Mouse (Mus musculus): ENCODE measurements around the gene Ptprg. TPM values are rescaled to one million over a fixed set of nuclear protein-coding genes. Genes with fewer than 3 reads are reported as not detected.

Ptprg gene
- total and polyA plus RNA-seq, 3 experiments, result 25.1 to 57.1 (median 54.0) TPM

GRCm38 (mm10) chr14:11709352-11709751 is 156.0 kb downstream of the Ptprg start:
- H3K9ac ChIP-seq (ENCODE audit: low read depth, low read length), result no peak overlapping the region
- H3K4me3 ChIP-seq, result no peak overlapping the region
- no peak for TF ChIP-seq EP300 (IDR thresholded peaks at IDR 0.05; ENCODE audit: insufficient read depth, low read depth, low read length)
- TF ChIP-seq POLR2A (IDR thresholded peaks at IDR 0.05; ENCODE audit: insufficient read depth, low read depth, low read length), result no peak
- TF ChIP-seq CTCF (IDR thresholded peaks at IDR 0.05), result no peak
- H3K4me1 ChIP-seq (ENCODE audit: control insufficient read depth, insufficient read depth, low read length), result peaks cover 8% of the 10 kb centered on the region
- H3K36me3 ChIP-seq (ENCODE audit: control insufficient read depth, insufficient read depth, low read length), result no peaks in the 10 kb centered on the region; the same call in none of the 2 replicates
- intact Hi-C loops (cut with DNase I), result no loop called here
- peaks cover 7% of the 10 kb centered on the region for H3K79me2 ChIP-seq (replicated peaks; ENCODE audit: control insufficient read depth, insufficient read depth, low read length)
- 94% methylated on average over 2 of the region's 2 CpGs for WGBS
- no peaks in the 10 kb centered on the region for H3K27me3 ChIP-seq (ENCODE audit: control insufficient read depth, insufficient read depth, low read length)
- DNase-seq, result no peak
- no peak overlapping the region for H3K27ac ChIP-seq

GRCm38 (mm10) chr14:11709798-11710197 is 156.5 kb downstream of the Ptprg start:
- 28% methylated on average over 8 of the region's 8 CpGs for WGBS
- peak in 1 of 2 experiments; percentile 16 for DNase-seq
- H3K27me3 ChIP-seq (ENCODE audit: control insufficient read depth, insufficient read depth, low read length), result no peaks in the 10 kb centered on the region
- H3K27ac ChIP-seq, result no peak overlapping the region
- H3K36me3 ChIP-seq (ENCODE audit: control insufficient read depth, insufficient read depth, low read length), result no peaks in the 10 kb centered on the region; the same call in none of the 2 replicates
- H3K79me2 ChIP-seq (replicated peaks; ENCODE audit: control insufficient read depth, insufficient read depth, low read length), result peaks cover 7% of the 10 kb centered on the region
- intact Hi-C loops (cut with DNase I), result no loop called here
- TF ChIP-seq EP300 (IDR thresholded peaks at IDR 0.05; ENCODE audit: insufficient read depth, low read depth, low read length), result no peak
- TF ChIP-seq CTCF (IDR thresholded peaks at IDR 0.05), result no peak
- no peak for TF ChIP-seq POLR2A (IDR thresholded peaks at IDR 0.05; ENCODE audit: insufficient read depth, low read depth, low read length)
- no peak overlapping the region for H3K4me3 ChIP-seq
- H3K4me1 ChIP-seq (ENCODE audit: control insufficient read depth, insufficient read depth, low read length), result peaks cover 7% of the 10 kb centered on the region
- no peak overlapping the region for H3K9ac ChIP-seq (ENCODE audit: low read depth, low read length)

GRCm38 (mm10) chr14:11710410-11711122 is 157.2 kb downstream of the Ptprg start:
- 93% methylated on average over 9 of the region's 9 CpGs for WGBS
- intact Hi-C loops (cut with DNase I), result no loop called here

GRCm38 (mm10) chr14:11712146-11712545 is 158.8 kb downstream of the Ptprg start:
- peaks cover 11% of the 10 kb centered on the region for H3K79me2 ChIP-seq (replicated peaks; ENCODE audit: control insufficient read depth, insufficient read depth, low read length)
- 93% methylated on average over 6 of the region's 6 CpGs for WGBS
- peaks cover 3% of the 10 kb centered on the region for H3K4me1 ChIP-seq (ENCODE audit: control insufficient read depth, insufficient read depth, low read length)
- intact Hi-C loops (cut with DNase I), result no loop called here
- H3K27ac ChIP-seq, result no peak overlapping the region
- H3K27me3 ChIP-seq (ENCODE audit: control insufficient read depth, insufficient read depth, low read length), result no peaks in the 10 kb centered on the region
- no peak for TF ChIP-seq POLR2A (IDR thresholded peaks at IDR 0.05; ENCODE audit: insufficient read depth, low read depth, low read length)
- no peak for TF ChIP-seq CTCF (IDR thresholded peaks at IDR 0.05)
- TF ChIP-seq EP300 (IDR thresholded peaks at IDR 0.05; ENCODE audit: insufficient read depth, low read depth, low read length), result no peak
- no peak overlapping the region for H3K4me3 ChIP-seq
- no peak overlapping the region for H3K9ac ChIP-seq (ENCODE audit: low read depth, low read length)
- no peaks in the 10 kb centered on the region; the same call in none of the 2 replicates for H3K36me3 ChIP-seq (ENCODE audit: control insufficient read depth, insufficient read depth, low read length)
- DNase-seq, result no peak

More at GRCm38 (mm10) chr14:11710410-11711122, 157.2 kb downstream of the Ptprg start:
- Histone ChIP-seq H3K9ac (ENCODE audit: low read depth, low read length) (no peak overlapping the region), H3K36me3 (ENCODE audit: control insufficient read depth, insufficient read depth, low read length) (no peaks in the 10 kb centered on the region; the same call in none of the 2 replicates), H3K79me2 (replicated peaks; ENCODE audit: control insufficient read depth, insufficient read depth, low read length) (peaks cover 11% of the 10 kb centered on the region), H3K4me1 (ENCODE audit: control insufficient read depth, insufficient read depth, low read length) (peaks cover 3% of the 10 kb centered on the region), H3K27me3 (ENCODE audit: control insufficient read depth, insufficient read depth, low read length) (no peaks in the 10 kb centered on the region), H3K4me3 (no peak overlapping the region), H3K27ac (no peak overlapping the region)
- TF ChIP-seq EP300 (IDR thresholded peaks at IDR 0.05; ENCODE audit: insufficient read depth, low read depth, low read length) (no peak), CTCF (IDR thresholded peaks at IDR 0.05) (peak; percentile 39), POLR2A (IDR thresholded peaks at IDR 0.05; ENCODE audit: insufficient read depth, low read depth, low read length) (no peak)
- no peak for DNase-seq

GRCm38 (mm10) chr14:11716230-11716629 is 162.9 kb downstream of the Ptprg start:
- peaks cover 3% of the 10 kb centered on the region; the same call in 1 of the 2 replicates for H3K79me2 ChIP-seq (replicated peaks; ENCODE audit: control insufficient read depth, insufficient read depth, low read length)
- intact Hi-C loops (cut with DNase I), result no loop called here

GRCm38 (mm10) chr14:11718201-11718600 is 164.9 kb downstream of the Ptprg start:
- Histone ChIP-seq H3K4me3 (no peak overlapping the region), H3K27ac (no peak overlapping the region), H3K36me3 (ENCODE audit: control insufficient read depth, insufficient read depth, low read length) (peaks cover 6% of the 10 kb centered on the region), H3K9ac (ENCODE audit: low read depth, low read length) (no peak overlapping the region), H3K27me3 (ENCODE audit: control insufficient read depth, insufficient read depth, low read length) (no peaks in the 10 kb centered on the region), H3K79me2 (replicated peaks; ENCODE audit: control insufficient read depth, insufficient read depth, low read length) (peaks cover 3% of the 10 kb centered on the region; the same call in 1 of the 2 replicates), H3K4me1 (ENCODE audit: control insufficient read depth, insufficient read depth, low read length) (peaks cover 4% of the 10 kb centered on the region)
- no peak for DNase-seq
- intact Hi-C loops (cut with DNase I), result no loop called here
- TF ChIP-seq EP300 (IDR thresholded peaks at IDR 0.05; ENCODE audit: insufficient read depth, low read depth, low read length) (no peak), CTCF (IDR thresholded peaks at IDR 0.05) (no peak), POLR2A (IDR thresholded peaks at IDR 0.05; ENCODE audit: insufficient read depth, low read depth, low read length) (no peak)
- 82% methylated on average over 4 of the region's 4 CpGs for WGBS

More at GRCm38 (mm10) chr14:11716230-11716629, 162.9 kb downstream of the Ptprg start:
- Histone ChIP-seq H3K4me3 (no peak overlapping the region), H3K36me3 (ENCODE audit: control insufficient read depth, insufficient read depth, low read length) (peaks cover 6% of the 10 kb centered on the region), H3K27me3 (ENCODE audit: control insufficient read depth, insufficient read depth, low read length) (no peaks in the 10 kb centered on the region), H3K4me1 (ENCODE audit: control insufficient read depth, insufficient read depth, low read length) (peaks cover 4% of the 10 kb centered on the region), H3K9ac (ENCODE audit: low read depth, low read length) (no peak overlapping the region), H3K27ac (no peak overlapping the region)
- TF ChIP-seq POLR2A (IDR thresholded peaks at IDR 0.05; ENCODE audit: insufficient read depth, low read depth, low read length) (no peak), CTCF (IDR thresholded peaks at IDR 0.05) (no peak), EP300 (IDR thresholded peaks at IDR 0.05; ENCODE audit: insufficient read depth, low read depth, low read length) (no peak)
- 80% methylated on average over 3 of the region's 3 CpGs for WGBS
- no peak for DNase-seq
